Mouse (Mus musculus) retina, adult 2 months (tissue): ENCODE results near the gene Olfr372.
"Not testable (repeated sequence)": the region's sequence is repeated elsewhere in the genome, so short reads cannot be mapped to it uniquely, and the experiment has no call there.

ENCODE experiments used
- DNase-seq: peaks from one replicate; pipeline ENCODE4 v3.0.0-alpha.2; 2012; ENCODE audit warnings: low read depth, low spot score

Gene Olfr372

DNA sequence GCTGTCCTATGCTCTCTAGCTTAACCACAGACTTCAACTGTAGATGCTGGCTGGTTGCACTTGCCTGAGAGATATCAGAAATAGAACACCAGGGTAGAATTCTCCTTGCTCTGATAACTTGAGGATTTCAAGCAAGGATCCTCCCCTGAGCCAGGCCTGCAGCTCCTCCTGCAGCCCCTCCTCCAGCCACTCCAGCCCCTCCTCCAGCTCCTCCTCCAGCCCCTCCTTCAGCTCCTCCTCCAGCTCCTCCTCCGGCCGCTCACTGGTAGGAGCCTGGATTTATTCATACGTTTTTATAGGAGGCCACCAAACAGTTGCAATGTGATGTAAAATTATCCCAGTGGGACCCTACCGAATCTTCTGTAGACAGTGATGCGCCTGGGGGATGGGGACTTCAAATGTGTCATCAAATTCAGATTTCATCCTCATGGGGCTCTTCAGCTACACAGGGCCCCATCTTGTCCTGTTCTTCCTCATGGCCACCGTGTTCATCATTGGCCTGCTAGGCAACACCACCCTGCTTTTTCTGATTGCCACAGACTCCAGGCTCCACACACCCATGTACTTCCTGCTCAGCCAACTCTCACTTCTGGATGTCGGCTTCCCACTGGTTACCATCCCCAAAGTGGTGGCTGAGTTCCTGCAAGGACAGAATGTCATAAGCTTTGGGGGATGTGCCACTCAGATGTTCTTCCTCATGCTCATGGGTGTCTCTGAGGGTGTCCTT, 58.5 kb downstream of the Olfr372 start:
- DNase-seq = not testable (repeated sequence)

DNA sequence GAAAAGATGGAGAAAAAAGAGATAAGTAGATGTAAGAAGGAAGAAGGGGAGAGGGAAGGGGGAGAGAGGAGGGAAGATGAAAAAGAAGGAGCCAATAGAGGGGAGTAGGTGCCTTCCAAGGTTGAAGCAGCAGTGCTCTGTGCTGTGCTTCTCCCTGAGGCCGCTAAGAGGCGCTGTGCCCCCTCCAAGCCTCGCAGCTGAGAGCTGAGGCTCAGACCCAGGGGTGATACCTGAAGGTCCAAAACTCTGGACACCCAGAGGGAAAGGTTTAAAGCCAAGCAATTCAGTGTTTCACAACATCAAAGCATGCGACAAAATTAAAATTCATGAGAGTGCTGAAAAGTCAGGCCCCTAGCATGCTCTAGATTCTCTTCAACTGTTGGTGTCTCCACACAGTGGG, 64.1 kb downstream of the Olfr372 start:
- DNase-seq = no peak

DNA sequence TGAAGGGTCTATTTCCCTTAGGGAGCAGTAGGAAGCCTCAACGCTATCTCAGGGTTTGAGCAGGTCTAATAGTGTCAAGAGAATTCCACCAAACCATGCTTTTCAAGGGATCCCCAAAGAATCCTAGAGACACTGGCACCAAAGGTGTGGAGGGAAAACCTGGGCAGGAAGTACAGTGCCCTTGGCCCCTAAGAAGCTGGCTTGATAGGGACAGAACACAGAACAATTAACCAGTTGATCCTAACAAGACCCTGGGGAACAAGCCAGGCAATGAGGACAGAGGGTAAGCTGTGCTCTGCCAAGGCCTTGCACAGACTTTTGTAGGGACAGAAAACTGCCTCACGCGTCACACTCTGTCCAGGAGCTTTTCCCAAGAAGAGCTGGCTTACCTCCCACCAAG, 65.7 kb downstream of the Olfr372 start, which contains the start of gene Olfr374:
Gene Olfr374, plus strand, starts transcription at position 301 of the 400 bp plus-strand sequence.
- DNase-seq = no peak
